Mouse (Mus musculus) brain, embryonic 14.5 days (tissue): ENCODE data around the gene Kcnq4. TPM values are rescaled to one million over a fixed set of nuclear protein-coding genes. Genes with fewer than 3 reads are reported as not detected.

Experiments used
- DNase-seq: peaks from one replicate; pipeline ENCODE4 v3.0.0-alpha.2; 2011; ENCODE audit warnings: low read depth
- CTCF ChIP-seq: fragments of 200-500 bp; IDR thresholded peaks from 2 replicates; pipeline ENCODE4 v1.5.1; 2012; ENCODE audit warnings: inconsistent platforms, mild to moderate bottlenecking, moderate library complexity, borderline replicate concordance; ENCODE audit not compliant: insufficient read depth, insufficient read length; ENCODE audit errors: extremely low read depth
- POLR2A ChIP-seq: fragments of 200-500 bp; IDR thresholded peaks from 2 replicates; pipeline ENCODE4 v1.6.1; 2012; ENCODE audit warnings: mild to moderate bottlenecking, inconsistent platforms, borderline replicate concordance; ENCODE audit not compliant: poor library complexity, insufficient read depth, insufficient read length, severe bottlenecking; ENCODE audit errors: extremely low read depth
- polyA plus RNA-seq: library from polyadenylated mRNA; depleted of rRNA; stranded (reverse); fragments of >200 nt; gene quantifications from 2 replicates; pipeline ENCODE4 v1.2.3, GENCODE M21; 2012

Gene Kcnq4
- polyA plus RNA-seq, 1 experiment = 10.9 TPM

GRCm38 (mm10) chr4:120717591-120717990 is 30.8 kb downstream of the Kcnq4 start:
- no peak for DNase-seq
- no peak for TF ChIP-seq CTCF
- TF ChIP-seq POLR2A = no peak

DNA sequence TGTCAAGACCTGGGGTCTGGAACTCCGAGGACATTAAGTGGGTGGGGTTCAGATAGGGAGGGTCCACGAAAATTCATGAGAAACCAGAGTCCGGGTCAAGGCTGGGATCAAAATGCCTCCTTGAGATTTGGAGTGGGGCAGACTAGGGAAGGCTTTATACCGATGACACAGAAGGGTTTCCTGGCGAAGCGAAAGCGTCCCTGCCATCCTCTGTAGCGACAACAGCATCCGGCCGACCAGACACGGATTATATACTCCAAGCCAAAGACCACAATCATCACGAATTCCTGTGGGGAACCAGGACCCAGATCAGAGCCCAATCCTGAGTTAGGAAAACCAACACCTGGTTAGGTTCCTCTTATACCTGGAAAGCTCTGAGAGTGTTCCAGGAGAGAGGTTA is 31.6 kb downstream of the Kcnq4 start:
- no peak for DNase-seq
- TF ChIP-seq POLR2A = no peak

DNA sequence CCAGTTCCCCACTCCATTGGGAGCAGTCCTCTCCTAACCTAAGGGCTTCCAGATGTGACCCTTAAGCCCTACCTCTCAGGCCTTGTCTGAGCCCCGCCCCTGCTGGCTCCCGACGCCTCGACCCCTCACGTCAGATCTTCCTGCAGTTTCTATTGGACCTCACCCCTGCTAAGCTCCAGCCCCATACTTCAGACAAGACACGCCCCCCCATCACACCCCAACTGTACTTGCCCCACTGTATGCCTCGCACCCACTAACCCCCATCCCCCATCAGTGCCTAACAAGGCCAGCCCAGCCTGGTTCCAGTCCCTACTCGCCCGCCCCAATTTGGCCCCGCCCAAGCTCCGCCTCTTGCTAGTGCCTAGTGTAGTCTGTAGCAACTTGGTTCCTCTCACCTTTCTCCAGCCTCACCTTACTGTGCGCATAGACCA is 32.3 kb downstream of the Kcnq4 start:
- DNase-seq = peak; percentile 80
- TF ChIP-seq POLR2A (no peak), CTCF (no peak)

- TF ChIP-seq POLR2A (no peak), CTCF (no peak)
- DNase-seq = peak; percentile 51
Measured at GRCm38 (mm10) chr4:120713856-120714497, 34.4 kb downstream of the Kcnq4 start.

DNA sequence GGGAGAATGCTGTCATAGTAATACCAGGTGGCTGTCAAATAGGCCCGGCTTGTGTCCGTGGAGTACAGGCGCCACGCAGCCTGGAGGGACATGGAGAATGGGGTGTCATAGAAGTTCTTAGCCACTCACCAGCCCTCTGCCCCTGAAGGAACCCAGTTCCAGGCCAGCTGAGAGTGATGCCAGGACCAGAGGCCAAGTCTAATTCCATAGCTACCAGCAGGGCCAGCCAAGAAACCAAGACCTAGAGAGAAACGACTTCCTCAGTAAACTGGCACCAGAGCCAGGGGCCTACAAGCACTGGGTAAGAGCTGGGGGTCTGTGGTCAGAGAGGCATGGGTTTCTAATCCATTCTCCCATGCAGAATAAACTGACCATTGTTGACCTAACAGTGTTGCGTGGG is 35.4 kb downstream of the Kcnq4 start:
- no peak for DNase-seq
- no peak for TF ChIP-seq POLR2A
- TF ChIP-seq CTCF = no peak

- TF ChIP-seq POLR2A (no peak), CTCF (no peak)
- DNase-seq = no peak
Measured at GRCm38 (mm10) chr4:120712236-120712635, 36.2 kb downstream of the Kcnq4 start.

- TF ChIP-seq POLR2A (no peak), CTCF (no peak)
- DNase-seq = no peak
Measured at GRCm38 (mm10) chr4:120702511-120702910, 45.9 kb downstream of the Kcnq4 start.

DNA sequence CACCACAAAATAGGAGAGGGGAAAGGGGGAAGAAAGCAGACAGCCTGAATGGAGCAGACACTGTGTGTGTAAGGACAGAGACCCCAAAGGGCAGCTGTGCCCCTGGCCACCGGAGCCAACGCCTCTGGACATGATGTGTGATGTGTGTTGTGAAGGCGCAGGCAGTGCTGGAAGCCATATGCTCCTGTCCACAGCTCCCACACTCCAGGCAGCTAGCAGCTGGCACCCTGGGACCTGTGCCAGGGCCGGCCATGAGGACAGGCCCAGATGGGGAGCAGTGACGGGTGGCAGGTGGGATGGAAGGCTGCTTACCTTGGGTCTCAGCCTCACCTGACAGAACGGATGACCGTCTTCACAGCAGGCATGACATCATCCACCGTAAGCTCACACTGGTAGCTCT is 46.4 kb downstream of the Kcnq4 start:
- DNase-seq = peak; percentile 56
- no peak for TF ChIP-seq POLR2A
- TF ChIP-seq CTCF = no peak

DNA sequence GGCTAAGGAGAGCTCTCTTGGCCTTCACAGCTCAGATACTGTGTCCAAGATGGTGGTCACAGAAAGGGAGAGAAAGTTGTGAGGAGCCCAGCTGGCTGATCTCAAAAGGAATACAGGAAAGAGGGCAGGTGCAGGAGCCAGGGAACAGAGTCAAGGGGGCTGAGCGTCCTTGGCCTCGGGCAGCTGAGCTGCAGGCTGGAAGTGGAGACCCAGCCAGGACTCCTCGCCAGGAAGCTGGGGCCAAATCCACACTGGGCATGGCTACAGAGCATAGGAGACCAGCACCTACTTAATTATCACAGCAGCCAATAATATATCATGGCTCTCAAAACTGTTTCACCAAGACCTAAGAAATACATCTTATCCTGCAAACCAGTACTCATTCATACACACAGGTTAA is 47.2 kb downstream of the Kcnq4 start:
- no peak for TF ChIP-seq CTCF
- DNase-seq = no peak

DNA sequence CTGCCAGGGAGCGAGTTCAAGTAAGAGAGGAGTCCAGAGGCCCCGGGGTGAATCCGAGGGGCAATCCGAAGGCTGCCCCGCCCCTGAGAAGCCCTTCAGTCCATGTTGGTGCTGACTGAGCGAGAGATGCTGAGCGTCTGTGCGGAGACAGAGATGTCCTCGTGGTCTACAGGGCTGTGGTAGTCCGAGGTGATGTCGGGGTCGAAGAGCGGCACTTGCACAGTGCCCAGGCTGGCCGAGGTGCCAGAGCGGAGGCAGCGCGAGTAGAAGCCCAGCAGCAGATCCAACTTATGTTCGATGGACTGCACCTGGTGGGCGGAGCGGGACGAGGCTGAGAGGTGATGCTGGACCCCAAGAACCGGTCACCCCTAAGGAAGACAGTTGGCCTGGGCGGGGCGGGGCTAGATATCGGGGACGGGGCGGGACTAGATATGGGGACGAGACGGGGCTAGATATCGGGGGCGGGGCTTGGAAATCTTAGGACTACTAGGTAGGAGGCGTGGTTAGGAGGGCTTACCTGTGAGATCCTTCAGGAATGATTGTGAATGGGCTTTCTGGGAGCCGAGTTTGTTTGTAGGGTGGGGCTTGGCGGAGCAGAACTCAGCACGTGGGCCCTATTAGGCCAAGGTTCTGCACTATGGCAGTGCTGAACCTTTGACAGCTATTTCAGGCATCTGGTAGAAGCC is 50.5 kb downstream of the Kcnq4 start:
- no peak for DNase-seq
- no peak for TF ChIP-seq CTCF
- no peak for TF ChIP-seq POLR2A

DNA sequence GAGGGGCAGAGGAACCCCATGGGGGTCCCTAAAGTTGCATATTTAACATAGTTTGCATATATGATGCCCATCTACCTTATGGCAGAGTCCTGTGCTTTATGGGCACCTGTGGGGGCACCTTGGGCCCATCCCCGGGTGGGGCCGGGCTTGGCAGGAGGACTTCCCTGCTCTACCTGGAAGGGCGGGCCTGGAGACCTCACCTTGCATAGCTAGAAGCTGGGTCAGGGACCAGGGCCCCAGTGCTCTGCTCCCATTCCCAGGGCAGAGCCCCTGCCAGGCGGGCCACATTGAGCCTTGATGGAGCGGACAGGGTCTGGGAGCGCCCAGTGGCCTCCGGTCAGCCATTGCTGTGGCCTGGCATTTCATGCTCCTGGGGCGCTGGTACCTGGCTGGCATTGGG is 51.1 kb downstream of the Kcnq4 start:
- DNase-seq = no peak
- TF ChIP-seq CTCF = no peak

DNA sequence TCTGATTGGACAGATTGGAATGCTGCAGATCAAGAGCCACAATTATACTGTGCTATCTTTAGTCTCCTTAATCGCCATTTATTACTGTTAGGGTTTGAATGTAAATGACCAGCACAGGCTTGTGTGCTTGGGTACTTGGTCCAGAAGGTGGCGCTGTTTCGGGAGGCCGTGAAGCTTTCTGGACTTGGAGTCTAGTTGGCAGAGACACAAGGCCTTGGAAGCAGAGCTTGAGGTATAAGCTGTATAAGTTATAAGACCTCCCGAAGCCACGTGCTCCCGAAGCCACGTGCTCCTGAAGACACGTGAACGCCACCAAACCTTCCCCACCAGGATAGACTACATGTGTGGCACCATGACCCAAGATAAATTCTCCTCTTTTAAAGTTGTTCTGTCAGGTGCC is 55.7 kb downstream of the Kcnq4 start:
- TF ChIP-seq POLR2A (no peak), CTCF (peak; percentile 64)
- DNase-seq = peak; percentile 75

DNA sequence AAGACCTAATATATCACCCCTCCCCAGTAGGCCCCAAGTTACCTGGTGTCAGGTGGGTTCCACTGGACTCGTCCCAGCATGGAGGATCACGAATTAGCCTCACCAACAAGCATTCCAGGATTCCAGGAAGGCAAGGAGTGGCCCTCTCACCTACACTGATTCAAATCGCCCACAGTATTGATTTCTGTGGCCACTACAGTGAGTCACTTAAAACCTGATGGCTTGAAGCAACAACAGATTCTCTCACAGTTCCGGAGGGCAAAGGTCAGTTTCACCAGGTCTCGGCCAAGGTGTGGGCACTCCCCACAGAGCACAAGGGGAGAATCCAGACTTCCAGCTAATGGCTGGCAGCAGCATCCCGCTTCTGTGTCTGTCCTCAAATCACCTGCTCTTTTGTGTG is 59.1 kb downstream of the Kcnq4 start:
- no peak for TF ChIP-seq CTCF
- TF ChIP-seq POLR2A = no peak
- no peak for DNase-seq

DNA sequence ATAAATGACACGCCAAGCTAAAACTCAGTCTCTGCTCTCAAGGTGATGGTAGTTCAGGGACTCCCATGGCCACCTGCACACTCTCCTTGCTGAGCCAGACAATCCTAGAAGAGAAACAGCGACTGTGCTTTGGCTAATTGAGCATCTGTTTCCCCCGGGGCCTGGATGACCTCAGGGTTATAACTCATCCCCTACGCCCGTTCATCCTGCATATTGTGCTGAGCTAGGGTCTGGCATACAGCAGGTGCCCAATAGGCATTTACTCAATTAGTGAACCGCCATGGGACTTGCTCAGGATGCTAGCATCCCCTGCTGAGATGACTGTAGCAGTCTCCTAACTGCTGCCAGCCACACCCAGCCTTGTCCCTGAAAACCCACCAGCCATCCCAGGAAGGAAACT is 61.1 kb downstream of the Kcnq4 start:
- DNase-seq = no peak
- TF ChIP-seq CTCF (no peak), POLR2A (no peak)
